Mouse (Mus musculus) forebrain, postnatal 0 days (tissue): ENCODE measurements around the gene Il20ra. TPM values are rescaled to one million over a fixed set of nuclear protein-coding genes. Genes with fewer than 3 reads are reported as not detected.

Experiments used
- ATAC-seq: fragments of 200-750 bp; cut with Nextera tagmentation; 2 replicates; pipeline ENCODE4 v1.8.0; 2017; ENCODE audit warnings: mild to moderate bottlenecking, moderate library complexity
- DNase-seq: peaks from one replicate; pipeline ENCODE4 v3.0.0-alpha.2; 2015
- H3K27ac ChIP-seq: fragments of 300-500 bp; sonication (generic); 2 replicates; pipeline ENCODE4 v1.5.1; 2014; ENCODE audit warnings: low read depth, mild to moderate bottlenecking, antibody characterized with exemption, low read length, moderate library complexity, mixed read lengths
- H3K27me3 ChIP-seq: fragments of 300-500 bp; sonication (generic); 2 replicates; pipeline ENCODE4 v1.6.1; 2014; ENCODE audit warnings: mild to moderate bottlenecking, low read length, mixed read lengths; ENCODE audit not compliant: insufficient read depth
- H3K36me3 ChIP-seq: fragments of 300-500 bp; sonication (generic); 2 replicates; pipeline ENCODE4 v1.6.1; 2014; ENCODE audit warnings: mild to moderate bottlenecking, moderate library complexity; ENCODE audit not compliant: insufficient read depth
- H3K4me1 ChIP-seq: fragments of 300-500 bp; sonication (generic); 2 replicates; pipeline ENCODE4 v1.6.1; 2014; ENCODE audit warnings: antibody characterized with exemption; ENCODE audit not compliant: insufficient read depth
- H3K4me2 ChIP-seq: fragments of 300-500 bp; sonication (generic); 2 replicates; pipeline ENCODE4 v1.6.1; 2014; ENCODE audit warnings: low read depth, mild to moderate bottlenecking, moderate library complexity
- H3K4me3 ChIP-seq: fragments of 300-500 bp; sonication (generic); 2 replicates; pipeline ENCODE4 v1.5.1; 2014; ENCODE audit warnings: low read depth, low read length, mixed read lengths
- H3K9ac ChIP-seq: fragments of 300-500 bp; sonication (generic); 2 replicates; pipeline ENCODE4 v1.6.1; 2014; ENCODE audit warnings: mild to moderate bottlenecking
- H3K9me3 ChIP-seq: fragments of 300-500 bp; sonication (generic); 2 replicates; pipeline ENCODE4 v1.6.1; 2016; ENCODE audit warnings: low read length
- CTCF ChIP-seq: sonication (generic); IDR thresholded peaks from 2 replicates; pipeline ENCODE4 v1.5.1; 2016; ENCODE audit warnings: antibody characterized with exemption, control low read depth, low read depth
- WGBS: fragments of 180-500 bp; shearing (Covaris S2); extraction: QIAGEN DNeasy Blood & Tissue Kit; methylation state at CpG from one replicate; pipeline ENCODE4 v1.1.7; 2014; 5-methylcytosine and 5-hydroxymethylcytosine counted together
- polyA plus RNA-seq: library from polyadenylated mRNA; unstranded; fragments of >200 nt; fragmentation: Nextera tagmentation; extraction: Ambion mirVana; gene quantifications from 2 replicates; pipeline ENCODE4 v1.2.1, GENCODE M21; 2015
- total RNA-seq: library from RNA; depleted of rRNA; stranded (reverse); fragments of >200 nt; gene quantifications from 2 replicates; pipeline ENCODE4 v1.2.3, GENCODE M21; 2014; rRNA removed

Il20ra gene
- total RNA-seq = 0.19 TPM in 1 of 2 replicates, not detected in the other
- not detected in 2 replicates for polyA plus RNA-seq

DNA sequence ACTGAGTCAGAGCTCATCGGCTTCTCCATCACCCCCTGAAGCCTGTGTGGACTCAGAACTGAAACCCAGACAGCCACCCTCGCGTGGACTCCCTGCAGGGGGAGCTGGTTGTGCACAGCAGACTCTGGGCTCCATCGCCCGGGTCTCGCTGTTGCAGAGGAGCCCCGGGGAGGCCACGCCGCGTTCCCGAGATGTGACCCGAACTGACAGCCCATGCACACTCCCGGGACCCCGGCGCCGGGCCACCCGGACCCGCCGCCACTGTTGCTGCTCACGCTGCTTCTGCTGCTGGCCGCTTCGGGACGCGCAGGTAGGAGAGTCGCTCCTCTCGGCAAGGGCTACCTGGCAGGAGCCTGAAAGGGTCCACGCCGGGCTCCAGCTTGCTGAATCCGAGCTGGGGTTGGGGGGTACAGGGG, at the start of gene Il20ra:
Il20ra (plus strand) TSS at position 150 of the 416 bp plus-strand sequence.
- peak within 1 kb of the TSS; percentile 38 for H3K4me3 ChIP-seq
- peaks cover 12% of the 10 kb centered on the region; the same call in 1 of the 2 replicates for H3K27me3 ChIP-seq
- peak within 1 kb of the TSS; percentile 90 for H3K4me2 ChIP-seq
- under 1% methylated on average over 29 of the region's 29 CpGs for WGBS
- H3K4me1 ChIP-seq = no peaks in the 10 kb centered on the region; the same call in 1 of the 2 replicates
- ATAC-seq = peak; percentile 87
- H3K9ac ChIP-seq = peak within 1 kb of the TSS; percentile 44
- peak; percentile 64 for DNase-seq
- H3K27ac ChIP-seq = no peak within 1 kb of the TSS
- no peaks in the 10 kb centered on the region for H3K36me3 ChIP-seq
- TF ChIP-seq CTCF = peak; percentile 68
- H3K9me3 ChIP-seq = no peaks in the 10 kb centered on the region

DNA sequence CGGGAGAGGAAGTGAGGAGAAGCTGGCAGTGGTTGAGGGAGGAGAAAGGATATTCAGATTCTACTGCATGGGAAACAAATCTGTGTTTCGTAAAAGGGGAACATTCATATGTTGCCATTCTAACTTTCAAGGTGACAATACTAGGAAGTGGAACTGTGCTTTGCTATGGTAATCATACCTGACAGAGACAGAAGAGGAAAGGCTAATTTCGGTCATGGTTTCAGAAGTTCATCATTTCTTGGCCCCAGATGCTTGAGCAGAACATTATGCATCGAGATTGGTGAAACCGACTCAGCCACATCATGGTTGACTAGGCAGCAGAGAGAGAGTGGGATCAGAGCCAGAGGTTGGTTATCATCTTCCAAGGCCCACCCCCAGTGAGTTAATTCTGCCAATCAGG, 43.4 kb upstream of the Il20ra start:
- no peaks in the 10 kb centered on the region for H3K4me1 ChIP-seq
- no peak overlapping the region for H3K4me3 ChIP-seq
- no peak overlapping the region for H3K4me2 ChIP-seq
- ATAC-seq (no peak), DNase-seq (no peak)
- no peaks in the 10 kb centered on the region for H3K36me3 ChIP-seq
- no peaks in the 10 kb centered on the region for H3K9me3 ChIP-seq
- no peak for TF ChIP-seq CTCF
- H3K27me3 ChIP-seq = no peaks in the 10 kb centered on the region
- no peak overlapping the region for H3K9ac ChIP-seq
- WGBS = 88% methylated on average over 5 of the region's 5 CpGs
- H3K27ac ChIP-seq = no peak overlapping the region

DNA sequence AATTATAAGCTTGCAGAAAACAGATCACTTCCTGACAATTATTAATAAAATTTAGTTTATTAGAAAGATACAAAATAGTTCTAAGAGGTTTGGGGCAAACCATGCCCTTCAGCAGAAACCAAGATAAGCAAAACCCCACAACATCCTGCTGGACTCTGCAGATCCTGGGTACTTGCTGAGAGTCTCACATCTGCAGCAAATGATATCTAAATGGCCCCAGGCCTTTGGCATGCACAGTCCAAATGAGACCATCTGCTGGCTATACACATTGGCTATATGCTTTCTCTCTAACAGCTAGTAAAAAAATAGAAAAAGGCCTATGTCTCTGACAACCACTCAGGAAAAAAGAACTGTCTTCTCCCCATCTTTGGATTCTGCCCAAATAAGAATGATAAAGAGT, 40.4 kb upstream of the Il20ra start:
- Histone ChIP-seq H3K4me1 (no peaks in the 10 kb centered on the region), H3K4me2 (no peak overlapping the region), H3K36me3 (no peaks in the 10 kb centered on the region), H3K9ac (no peak overlapping the region), H3K27me3 (no peaks in the 10 kb centered on the region), H3K9me3 (no peaks in the 10 kb centered on the region), H3K4me3 (no peak overlapping the region), H3K27ac (no peak overlapping the region)
- ATAC-seq (no peak), DNase-seq (no peak)
- TF ChIP-seq CTCF = no peak

DNA sequence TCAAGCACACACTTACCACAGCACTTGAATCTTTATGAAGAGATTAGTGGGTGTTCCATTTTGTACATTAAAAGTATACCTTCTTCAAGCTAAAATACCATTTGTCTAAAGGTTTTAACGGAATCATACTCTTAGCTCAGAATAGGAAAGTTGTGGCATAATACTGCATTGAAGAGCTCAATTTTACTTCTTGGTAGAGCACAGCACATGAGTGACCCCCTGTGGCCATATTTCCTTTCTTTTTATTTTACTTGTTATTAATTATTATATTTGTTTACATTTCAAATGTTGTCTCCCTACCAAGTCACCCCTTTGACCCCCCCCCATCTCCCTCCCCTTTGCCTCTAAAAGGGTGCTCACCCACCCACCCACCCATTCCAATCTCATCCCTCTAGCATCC, 39.2 kb upstream of the Il20ra start:
- Histone ChIP-seq H3K4me2 (no peak overlapping the region), H3K9ac (no peak overlapping the region), H3K4me3 (no peak overlapping the region), H3K27ac (no peak overlapping the region), H3K4me1 (no peaks in the 10 kb centered on the region), H3K27me3 (no peaks in the 10 kb centered on the region), H3K9me3 (no peaks in the 10 kb centered on the region), H3K36me3 (no peaks in the 10 kb centered on the region)
- WGBS = 82% methylated on average over 1 of the region's 1 CpGs
- ATAC-seq = no peak
- TF ChIP-seq CTCF = no peak
- DNase-seq = no peak

DNA sequence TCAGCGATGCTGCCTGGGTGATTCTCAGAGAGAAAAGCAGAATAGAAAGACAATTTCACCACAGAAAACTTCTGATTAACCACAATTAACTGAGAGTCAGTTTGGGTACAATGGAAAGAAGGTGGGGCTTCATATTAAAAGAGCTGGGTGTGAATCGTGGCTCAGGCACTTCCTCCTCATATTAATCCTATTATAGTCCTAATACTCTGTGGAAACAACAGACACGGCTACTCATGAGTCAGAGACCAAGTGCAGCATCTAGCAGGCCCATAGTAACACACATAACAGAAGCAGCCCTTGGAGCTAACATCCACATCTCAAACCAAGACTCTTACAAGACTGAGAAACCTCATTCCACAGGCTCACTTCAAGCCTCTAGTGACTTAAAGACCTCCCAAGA, 24.7 kb upstream of the Il20ra start:
- 70% methylated on average over 3 of the region's 3 CpGs for whole genome bisulfite sequencing
- H3K4me2 ChIP-seq = no peak overlapping the region
- H3K9me3 ChIP-seq = no peaks in the 10 kb centered on the region
- no peaks in the 10 kb centered on the region for H3K4me1 ChIP-seq
- ATAC-seq (no peak), DNase-seq (no peak)
- H3K27me3 ChIP-seq = no peaks in the 10 kb centered on the region
- no peaks in the 10 kb centered on the region for H3K36me3 ChIP-seq
- no peak overlapping the region for H3K4me3 ChIP-seq
- no peak overlapping the region for H3K9ac ChIP-seq
- no peak overlapping the region for H3K27ac ChIP-seq
- TF ChIP-seq CTCF = no peak

DNA sequence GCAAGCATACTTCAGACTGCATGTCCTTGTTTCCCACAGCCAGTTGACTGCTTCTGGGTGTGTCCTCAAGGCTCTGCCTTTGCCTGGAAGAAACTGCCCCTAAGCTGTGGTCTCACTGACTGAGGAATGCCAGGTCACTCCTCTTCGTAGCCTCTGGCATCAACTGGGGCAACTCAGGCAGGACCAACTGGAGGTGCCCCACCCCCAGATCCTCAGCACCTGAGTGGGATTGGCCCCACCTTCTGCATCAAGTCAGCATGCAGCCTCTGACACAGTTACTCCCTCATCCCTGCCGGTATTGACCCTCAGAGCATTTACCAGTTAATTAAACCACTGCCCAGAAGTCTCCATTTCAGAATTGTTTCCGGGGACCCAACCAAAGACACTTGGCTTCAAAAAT, 21.1 kb upstream of the Il20ra start:
- Histone ChIP-seq H3K4me3 (no peak overlapping the region), H3K4me1 (no peaks in the 10 kb centered on the region), H3K9ac (no peak overlapping the region), H3K9me3 (no peaks in the 10 kb centered on the region), H3K27me3 (no peaks in the 10 kb centered on the region), H3K27ac (no peak overlapping the region), H3K36me3 (no peaks in the 10 kb centered on the region), H3K4me2 (no peak overlapping the region)
- DNase-seq (no peak), ATAC-seq (no peak)
- WGBS = 71% methylated on average over 3 of the region's 3 CpGs
- TF ChIP-seq CTCF = no peak

DNA sequence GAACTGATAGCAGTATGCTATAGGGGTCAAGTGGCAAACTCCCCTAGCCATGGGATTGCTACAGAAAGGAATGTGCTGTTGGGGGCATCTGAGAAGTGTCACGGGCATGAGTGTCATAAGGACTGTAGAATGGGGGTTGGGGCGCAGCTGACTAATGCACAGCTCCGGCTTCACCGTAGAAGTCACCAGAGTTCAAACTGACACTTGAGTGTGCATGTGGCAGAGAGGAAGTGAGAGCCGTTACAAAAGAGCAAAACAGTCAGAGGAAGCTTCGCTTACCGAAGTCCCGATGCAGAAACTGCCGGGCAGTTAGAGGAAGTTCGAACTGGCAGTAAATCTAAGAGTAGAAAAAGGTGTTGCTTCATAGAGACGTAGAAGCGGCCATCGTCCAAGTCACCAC, 20.6 kb upstream of the Il20ra start:
- no peak overlapping the region for H3K4me3 ChIP-seq
- no peak for TF ChIP-seq CTCF
- H3K4me2 ChIP-seq = no peak overlapping the region
- no peak overlapping the region for H3K27ac ChIP-seq
- no peak for DNase-seq
- no peaks in the 10 kb centered on the region for H3K36me3 ChIP-seq
- no peak for ATAC-seq
- no peaks in the 10 kb centered on the region for H3K9me3 ChIP-seq
- WGBS = 87% methylated on average over 13 of the region's 13 CpGs
- no peak overlapping the region for H3K9ac ChIP-seq
- H3K4me1 ChIP-seq = no peaks in the 10 kb centered on the region
- H3K27me3 ChIP-seq = no peaks in the 10 kb centered on the region

DNA sequence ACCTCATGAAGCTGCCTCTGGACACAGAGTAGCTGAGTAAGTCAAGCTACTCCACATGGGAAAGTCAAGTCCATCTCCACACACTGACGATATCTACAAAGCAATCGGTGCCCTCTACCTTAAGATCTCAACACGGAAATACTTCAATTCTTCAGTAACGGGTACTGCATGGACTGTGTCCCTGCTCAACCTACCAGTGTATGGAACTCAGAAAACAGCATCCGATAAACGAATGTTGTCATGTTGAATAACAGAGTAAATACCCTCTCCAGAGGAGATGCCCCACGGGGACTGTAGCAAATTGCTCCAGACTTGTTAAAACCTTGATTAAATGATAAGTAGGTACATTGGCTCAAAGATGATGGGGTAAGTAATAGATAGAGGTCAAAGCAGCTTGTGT, 20.0 kb upstream of the Il20ra start:
- H3K36me3 ChIP-seq = no peaks in the 10 kb centered on the region
- TF ChIP-seq CTCF = no peak
- no peaks in the 10 kb centered on the region for H3K9me3 ChIP-seq
- no peak overlapping the region for H3K27ac ChIP-seq
- ATAC-seq (no peak), DNase-seq (no peak)
- no peaks in the 10 kb centered on the region for H3K4me1 ChIP-seq
- WGBS = 92% methylated on average over 7 of the region's 7 CpGs
- no peak overlapping the region for H3K9ac ChIP-seq
- H3K4me3 ChIP-seq = no peak overlapping the region
- no peaks in the 10 kb centered on the region for H3K27me3 ChIP-seq
- no peak overlapping the region for H3K4me2 ChIP-seq
